13 mouse cellular contexts compared by ENCODE assay signal in the genomic region with DNA sequence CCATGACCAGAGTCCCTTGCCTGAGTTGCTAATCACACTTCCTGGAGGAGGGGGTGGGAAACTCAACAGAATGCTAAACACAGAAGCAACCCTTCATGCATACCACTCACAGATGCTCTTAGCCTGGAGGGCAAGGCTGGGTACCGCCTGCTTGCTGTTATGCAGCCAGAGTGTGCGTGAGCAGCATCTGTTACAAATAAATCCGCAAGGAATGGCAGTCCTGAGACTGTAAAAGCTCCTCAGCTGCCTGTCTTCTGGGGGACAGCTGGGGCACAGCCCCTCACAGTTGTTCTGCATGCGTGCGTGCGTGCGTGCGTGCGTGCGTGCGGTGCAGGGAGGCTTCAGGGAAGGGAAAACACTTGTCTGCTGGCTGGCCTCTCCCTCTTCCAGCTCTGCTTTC.
DNase-seq lines count a peak whose midpoint lies in the region; ATAC-seq and TF ChIP-seq lines count a peak whose summit lies in the region.
"Had no signal": no experiment of that assay in that cellular context is flagged by ENCODE, and none has a peak within 500 bp of the region (broad histone marks: within the 10 kb centered on the region; RNA-seq: fewer than 3 reads in every experiment).

No protein-coding gene starts in this region.

- peaks cover 15% of the 10 kb centered on the region for H3K4me1 ChIP-seq in E14TG2a.4 (replicated peaks; ENCODE audit: low read depth, low read length)
- H3K4me1 ChIP-seq in embryonic facial prominence, embryonic 10.5 days: peaks cover 32% of the 10 kb centered on the region
- no peaks in the 10 kb centered on the region; the same call in 1 of the 2 replicates for H3K4me1 ChIP-seq in hindbrain, embryonic 11.5 days (replicated peaks; ENCODE audit: control insufficient read depth, insufficient read depth, low read length)
- no peaks in the 10 kb centered on the region for H3K4me1 ChIP-seq in midbrain, embryonic 11.5 days (ENCODE audit: control insufficient read depth, insufficient read depth, low read length)
- H3K4me1 ChIP-seq: stomach, embryonic 15.5 days had no signal

- WGBS in embryonic facial prominence, embryonic 10.5 days: 55% methylated on average over 11 of the region's 11 CpGs
- 51% methylated on average over 11 of the region's 11 CpGs for WGBS in hindbrain, embryonic 11.5 days
- 81% methylated on average over 11 of the region's 11 CpGs for WGBS in midbrain, embryonic 11.5 days

- peak overlapping the region; percentile 23; the same call in 1 of the 2 replicates for H3K4me3 ChIP-seq in E14TG2a.4 (replicated peaks; ENCODE audit: low read length)
- H3K4me3 ChIP-seq in embryonic facial prominence, embryonic 10.5 days: no peak overlapping the region
- H3K4me3 ChIP-seq in hindbrain, embryonic 11.5 days (ENCODE audit: low read depth, low read length): no peak overlapping the region
- H3K4me3 ChIP-seq in midbrain, embryonic 11.5 days (ENCODE audit: low read depth, low read length): no peak overlapping the region
- H3K4me3 ChIP-seq in left cerebral cortex, adult 2 months: no peak overlapping the region
- H3K4me3 ChIP-seq: heart, embryonic 10.5 days; stomach, embryonic 15.5 days had no signal

- peak; percentile 72 for ATAC-seq in hindbrain, embryonic 11.5 days (ENCODE audit: low FRiP score)
- ATAC-seq in midbrain, embryonic 11.5 days (ENCODE audit: low FRiP score): peak; percentile 51; the same call in 1 of the 2 replicates
- ATAC-seq: inflammation-experienced regulatory T-cells, adult 6 months; liver, postnatal 0 days had no signal

- no peak overlapping the region; the same call in 1 of the 2 replicates for H3K27ac ChIP-seq in embryonic facial prominence, embryonic 10.5 days (replicated peaks)
- no peak overlapping the region for H3K27ac ChIP-seq in hindbrain, embryonic 11.5 days (ENCODE audit: low read depth, low read length)
- no peak overlapping the region for H3K27ac ChIP-seq in midbrain, embryonic 11.5 days (ENCODE audit: low read depth, low read length)
- H3K27ac ChIP-seq in left cerebral cortex, adult 2 months: no peak overlapping the region
- H3K27ac ChIP-seq: heart, embryonic 10.5 days; stomach, embryonic 15.5 days had no signal

- H3K9ac ChIP-seq in hindbrain, embryonic 11.5 days (ENCODE audit: low read depth, low read length): no peak overlapping the region
- H3K9ac ChIP-seq in midbrain, embryonic 11.5 days (ENCODE audit: low read length): no peak overlapping the region
- H3K9ac ChIP-seq: liver, postnatal 0 days; stomach, embryonic 15.5 days had no signal

- peak; percentile 62 for DNase-seq in embryonic facial prominence, embryonic 10.5 days (ENCODE audit: low spot score)
- peak; percentile 30 for DNase-seq in hindbrain, embryonic 11.5 days (ENCODE audit: low spot score)
- no peak for DNase-seq in midbrain, embryonic 11.5 days (ENCODE audit: low spot score, missing footprints)
- DNase-seq in adrenal gland, postnatal 25 days: no peak
- DNase-seq in left cerebral cortex, adult 2 months (ENCODE audit: extremely low spot score in 1 of 2, low spot score in 2 of 2): no peak
- no peak for DNase-seq in heart, postnatal 14 days
- DNase-seq in gastrocnemius, postnatal 10 days: no peak
- DNase-seq: cerebellum, adult 9-11 months; liver, postnatal 0 days had no signal

- H3K4me2 ChIP-seq in hindbrain, embryonic 11.5 days (replicated peaks; ENCODE audit: low read depth, low read length): no peak overlapping the region
- H3K4me2 ChIP-seq in midbrain, embryonic 11.5 days: no peak overlapping the region
- H3K4me2 ChIP-seq: stomach, embryonic 15.5 days had no signal

- no peaks in the 10 kb centered on the region for H3K9me3 ChIP-seq in E14TG2a.4 (ENCODE audit: low read length)
- no peaks in the 10 kb centered on the region for H3K9me3 ChIP-seq in embryonic facial prominence, embryonic 10.5 days
- no peaks in the 10 kb centered on the region for H3K9me3 ChIP-seq in hindbrain, embryonic 11.5 days (ENCODE audit: control insufficient read depth, low read length)
- no peaks in the 10 kb centered on the region for H3K9me3 ChIP-seq in midbrain, embryonic 11.5 days (ENCODE audit: control insufficient read depth, low read length)
- H3K9me3 ChIP-seq: heart, embryonic 10.5 days; stomach, embryonic 15.5 days had no signal

- H3K36me3 ChIP-seq in E14TG2a.4 (ENCODE audit: insufficient read depth, low read length): peaks cover 8% of the 10 kb centered on the region; the same call in 1 of the 2 replicates
- H3K36me3 ChIP-seq in embryonic facial prominence, embryonic 10.5 days (replicated peaks): 0 out of 2 replicates have a peak, but pooled peaks cover 3% of the 10 kb centered on the region
- H3K36me3 ChIP-seq in hindbrain, embryonic 11.5 days (ENCODE audit: control insufficient read depth, insufficient read depth, low read length): no peaks in the 10 kb centered on the region
- no peaks in the 10 kb centered on the region for H3K36me3 ChIP-seq in midbrain, embryonic 11.5 days (ENCODE audit: control insufficient read depth, insufficient read depth, low read length)
- H3K36me3 ChIP-seq: heart, embryonic 10.5 days; stomach, embryonic 15.5 days had no signal

- no peak for TF ChIP-seq CTCF in E14TG2a.4 (conservative IDR thresholded peaks at IDR 0.05; ENCODE audit: low read length)
- TF ChIP-seq CTCF in left cerebral cortex, adult 2 months (IDR thresholded peaks at IDR 0.05): no peak

- intact Hi-C loops in left cerebral cortex, adult 2 months (cut with DNase I): loop anchor here (2.0 kb wide), 1 partner anchor 105 kb away; no protein-coding TSS in a partner anchor
- intact Hi-C loops in heart, postnatal 14 days (cut with DNase I): loop anchor here (5.0 kb wide), 1 partner anchor 105 kb away; no protein-coding TSS in a partner anchor

- no peaks in the 10 kb centered on the region for H3K27me3 ChIP-seq in E14TG2a.4 (ENCODE audit: insufficient read depth, low read length)
- no peaks in the 10 kb centered on the region for H3K27me3 ChIP-seq in embryonic facial prominence, embryonic 10.5 days (replicated peaks; ENCODE audit: low read depth, poor library complexity, severe bottlenecking)
- no peaks in the 10 kb centered on the region for H3K27me3 ChIP-seq in hindbrain, embryonic 11.5 days (ENCODE audit: control insufficient read depth, insufficient read depth, low read length)
- H3K27me3 ChIP-seq in midbrain, embryonic 11.5 days (ENCODE audit: control insufficient read depth, insufficient read depth, low read length): no peaks in the 10 kb centered on the region
- H3K27me3 ChIP-seq: stomach, embryonic 15.5 days had no signal

Comparison
In these comparisons a context has a peak if more than half of its experiments do, and no peak if none do; other contexts are left out.
1. DNase-seq: peak in embryonic facial prominence, embryonic 10.5 days (single experiment) and hindbrain, embryonic 11.5 days (single experiment); none in midbrain, embryonic 11.5 days (single experiment), adrenal gland, postnatal 25 days (single experiment), left cerebral cortex, adult 2 months (0 of 2), heart, postnatal 14 days (0 of 2) and gastrocnemius, postnatal 10 days (single experiment).